Mouse (Mus musculus): ENCODE results near the gene Egfr. TPM values are rescaled to one million over a fixed set of nuclear protein-coding genes. Genes with fewer than 3 reads are reported as not detected.

The Egfr gene
- polyA plus RNA-seq, 1 experiment = 4.1 TPM

DNA sequence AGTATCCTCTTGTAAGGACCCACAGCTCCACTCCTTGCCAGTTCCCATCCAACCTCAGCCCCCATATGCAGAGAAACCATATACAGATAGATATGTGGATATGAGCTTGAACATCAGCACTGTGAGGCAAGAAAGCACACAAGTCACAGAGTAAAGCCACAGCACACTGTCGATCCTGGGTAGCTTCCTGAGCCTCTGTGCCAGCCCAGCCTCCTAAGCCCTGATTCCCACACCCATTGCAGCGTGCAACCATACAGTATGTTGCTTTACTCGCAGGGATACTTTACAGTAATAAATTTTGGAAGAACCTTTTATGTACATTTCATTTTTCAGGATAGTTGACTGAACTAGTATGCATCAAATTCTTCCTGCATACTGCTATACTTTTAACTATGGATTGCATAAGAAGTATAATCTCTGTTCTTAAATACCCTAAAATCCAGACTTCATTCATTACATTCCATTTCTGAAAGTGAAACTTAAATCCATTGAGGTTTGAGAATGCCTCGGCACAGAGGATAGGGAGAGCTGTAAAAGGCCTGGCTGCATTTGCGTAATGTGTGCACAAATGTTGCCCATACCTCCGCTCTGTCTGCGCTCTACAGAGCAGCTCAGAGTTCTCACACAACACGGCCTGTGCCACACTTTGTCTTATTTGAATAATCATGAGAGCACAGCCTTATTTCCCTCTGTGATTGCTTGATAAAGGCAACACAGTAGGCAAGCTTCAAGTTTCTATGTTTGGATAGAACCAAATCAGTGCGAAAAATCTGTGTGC lies 14.2 kb downstream of the Egfr start:
- Histone ChIP-seq H3K4me2 (ENCODE audit: low read depth) (peak overlapping the region; percentile 70), H3K4me3 (no peak overlapping the region), H3K36me3 (ENCODE audit: control insufficient read depth, insufficient read depth) (no peaks in the 10 kb centered on the region), H3ac (ENCODE audit: control insufficient read depth, insufficient read length) (no peak overlapping the region), H3K27me3 (ENCODE audit: control insufficient read depth, insufficient read depth, insufficient read length) (no peaks in the 10 kb centered on the region), H3K79me2 (ENCODE audit: control insufficient read depth, insufficient read depth) (no peaks in the 10 kb centered on the region)
- TF ChIP-seq MYOD1 (IDR thresholded peaks at IDR 0.05; ENCODE audit: control insufficient read depth in 1 of 3, insufficient read length in 2 of 3, low read depth in 2 of 3) (no peak), CEBPB (IDR thresholded peaks at IDR 0.05; ENCODE audit: insufficient read depth, poor library complexity, severe bottlenecking) (0 out of 2 replicates have a peak, but pooled peaks have one; percentile 17), TCF3 (IDR thresholded peaks at IDR 0.05; ENCODE audit: insufficient read length, low read depth) (no peak), MYOG (IDR thresholded peaks at IDR 0.05; ENCODE audit: control insufficient read depth in 1 of 3, insufficient read depth in 1 of 3, insufficient read length in 2 of 3, low read depth in 2 of 3) (no peak), MAX (IDR thresholded peaks at IDR 0.05; ENCODE audit: low read depth) (no peak), E2F4 (IDR thresholded peaks at IDR 0.05; ENCODE audit: insufficient read depth) (no peak)

DNA sequence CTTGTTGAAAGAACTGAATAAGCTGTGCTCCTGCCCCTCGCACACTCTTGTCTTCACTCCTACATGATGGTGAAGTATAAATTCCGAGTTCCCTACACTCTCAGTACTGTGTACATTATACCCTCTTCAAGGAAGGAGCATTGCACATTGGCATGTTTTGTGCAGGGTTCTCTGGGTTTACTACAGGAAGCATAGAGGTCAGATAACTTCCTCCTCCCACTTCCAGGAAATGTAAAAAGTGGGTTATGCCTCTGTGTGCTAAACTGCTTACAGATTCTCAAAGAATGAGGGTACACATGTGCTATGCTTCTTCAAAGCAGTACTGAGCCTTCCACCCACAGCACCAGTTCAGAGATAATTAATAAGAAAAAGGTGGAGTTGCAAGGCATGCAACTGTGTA lies 16.0 kb downstream of the Egfr start:
- Histone ChIP-seq H3ac (ENCODE audit: control insufficient read depth, insufficient read length) (no peak overlapping the region), H3K79me2 (ENCODE audit: control insufficient read depth, insufficient read depth) (no peaks in the 10 kb centered on the region), H3K4me3 (no peak overlapping the region), H3K27me3 (ENCODE audit: control insufficient read depth, insufficient read depth, insufficient read length) (no peaks in the 10 kb centered on the region), H3K4me2 (ENCODE audit: low read depth) (no peak overlapping the region), H3K36me3 (ENCODE audit: control insufficient read depth, insufficient read depth) (no peaks in the 10 kb centered on the region)
- no peak for TF ChIP-seq CEBPB (IDR thresholded peaks at IDR 0.05; ENCODE audit: insufficient read depth, poor library complexity, severe bottlenecking)
- no peak for TF ChIP-seq TCF3 (IDR thresholded peaks at IDR 0.05; ENCODE audit: insufficient read length, low read depth)
- TF ChIP-seq E2F4 (IDR thresholded peaks at IDR 0.05; ENCODE audit: insufficient read depth) = no peak
- TF ChIP-seq MYOG (IDR thresholded peaks at IDR 0.05; ENCODE audit: control insufficient read depth in 1 of 3, insufficient read depth in 1 of 3, insufficient read length in 2 of 3, low read depth in 2 of 3) = no peak
- TF ChIP-seq TCF12 (IDR thresholded peaks at IDR 0.05; ENCODE audit: insufficient read depth, poor library complexity, severe bottlenecking) = no peak
- no peak for TF ChIP-seq POLR2A (IDR thresholded peaks at IDR 0.05; ENCODE audit: insufficient read length, low read depth)
- no peak for TF ChIP-seq POLR2AphosphoS2 (IDR thresholded peaks at IDR 0.05; ENCODE audit: insufficient read length, low read depth)
- TF ChIP-seq USF1 (IDR thresholded peaks at IDR 0.05; ENCODE audit: low read depth) = no peak

DNA sequence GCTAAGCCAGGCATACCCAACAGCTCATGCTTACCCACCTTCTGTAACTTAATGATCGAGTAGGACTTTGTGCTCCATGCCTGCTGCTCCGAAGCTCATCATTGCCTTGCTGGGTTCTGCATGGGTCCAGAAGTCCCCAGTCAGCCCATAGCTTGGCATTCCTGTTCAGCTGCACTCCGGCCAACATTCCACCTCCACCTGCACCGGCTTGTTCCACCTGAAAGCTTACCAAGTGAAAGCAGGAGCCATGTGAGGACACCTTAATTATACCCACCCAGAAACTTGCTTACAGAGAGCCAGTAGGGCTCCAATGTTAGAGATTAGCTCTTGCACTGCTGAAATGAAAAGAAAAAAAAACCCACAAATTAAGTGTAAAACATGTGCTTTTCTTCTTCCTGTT lies 17.3 kb downstream of the Egfr start:
- H3K4me2 ChIP-seq (ENCODE audit: low read depth) = peak overlapping the region; percentile 60
- H3K36me3 ChIP-seq (ENCODE audit: control insufficient read depth, insufficient read depth) = no peaks in the 10 kb centered on the region
- H3K27me3 ChIP-seq (ENCODE audit: control insufficient read depth, insufficient read depth, insufficient read length) = no peaks in the 10 kb centered on the region
- no peak overlapping the region for H3ac ChIP-seq (ENCODE audit: control insufficient read depth, insufficient read length)
- H3K79me2 ChIP-seq (ENCODE audit: control insufficient read depth, insufficient read depth) = no peaks in the 10 kb centered on the region
- H3K4me3 ChIP-seq = no peak overlapping the region
- no peak for TF ChIP-seq POLR2A (IDR thresholded peaks at IDR 0.05; ENCODE audit: insufficient read length, low read depth)
- TF ChIP-seq MYOG (IDR thresholded peaks at IDR 0.05; ENCODE audit: control insufficient read depth in 1 of 3, insufficient read depth in 1 of 3, insufficient read length in 2 of 3, low read depth in 2 of 3) = no peak
- no peak for TF ChIP-seq USF1 (IDR thresholded peaks at IDR 0.05; ENCODE audit: low read depth)
- TF ChIP-seq TCF3 (IDR thresholded peaks at IDR 0.05; ENCODE audit: insufficient read length, low read depth) = no peak
- TF ChIP-seq POLR2AphosphoS2 (IDR thresholded peaks at IDR 0.05; ENCODE audit: insufficient read length, low read depth) = no peak
- no peak for TF ChIP-seq REST (IDR thresholded peaks at IDR 0.05; ENCODE audit: insufficient read depth, insufficient read length)
- TF ChIP-seq E2F4 (IDR thresholded peaks at IDR 0.05; ENCODE audit: insufficient read depth) = no peak
- TF ChIP-seq TCF12 (IDR thresholded peaks at IDR 0.05; ENCODE audit: insufficient read depth, poor library complexity, severe bottlenecking) = no peak
- TF ChIP-seq MYOD1 (IDR thresholded peaks at IDR 0.05; ENCODE audit: control insufficient read depth in 1 of 3, insufficient read length in 2 of 3, low read depth in 2 of 3) = no peak
- TF ChIP-seq MAX (IDR thresholded peaks at IDR 0.05; ENCODE audit: low read depth) = no peak
- TF ChIP-seq CEBPB (IDR thresholded peaks at IDR 0.05; ENCODE audit: insufficient read depth, poor library complexity, severe bottlenecking) = no peak
- no peak for TF ChIP-seq SRF (IDR thresholded peaks at IDR 0.05; ENCODE audit: control insufficient read depth, insufficient read length, low read depth)

GRCm38 (mm10) chr11:16769709-16770303 lies 17.8 kb downstream of the Egfr start:
- TF ChIP-seq SRF (IDR thresholded peaks at IDR 0.05; ENCODE audit: control insufficient read depth, insufficient read length, low read depth) (no peak), USF1 (IDR thresholded peaks at IDR 0.05; ENCODE audit: low read depth) (no peak), POLR2A (IDR thresholded peaks at IDR 0.05; ENCODE audit: insufficient read length, low read depth) (no peak), MYOG (IDR thresholded peaks at IDR 0.05; ENCODE audit: control insufficient read depth in 1 of 3, insufficient read depth in 1 of 3, insufficient read length in 2 of 3, low read depth in 2 of 3) (peak in 1 of 3 experiments; percentile 14), MYOD1 (IDR thresholded peaks at IDR 0.05; ENCODE audit: control insufficient read depth in 1 of 3, insufficient read length in 2 of 3, low read depth in 2 of 3) (peak in 1 of 3 experiments; percentile 27), CEBPB (IDR thresholded peaks at IDR 0.05; ENCODE audit: insufficient read depth, poor library complexity, severe bottlenecking) (no peak)
- Histone ChIP-seq H3K36me3 (ENCODE audit: control insufficient read depth, insufficient read depth) (no peaks in the 10 kb centered on the region), H3K27me3 (ENCODE audit: control insufficient read depth, insufficient read depth, insufficient read length) (no peaks in the 10 kb centered on the region), H3K79me2 (ENCODE audit: control insufficient read depth, insufficient read depth) (no peaks in the 10 kb centered on the region), H3ac (ENCODE audit: control insufficient read depth, insufficient read length) (no peak overlapping the region), H3K4me2 (ENCODE audit: low read depth) (peak overlapping the region; percentile 60), H3K4me3 (no peak overlapping the region)

DNA sequence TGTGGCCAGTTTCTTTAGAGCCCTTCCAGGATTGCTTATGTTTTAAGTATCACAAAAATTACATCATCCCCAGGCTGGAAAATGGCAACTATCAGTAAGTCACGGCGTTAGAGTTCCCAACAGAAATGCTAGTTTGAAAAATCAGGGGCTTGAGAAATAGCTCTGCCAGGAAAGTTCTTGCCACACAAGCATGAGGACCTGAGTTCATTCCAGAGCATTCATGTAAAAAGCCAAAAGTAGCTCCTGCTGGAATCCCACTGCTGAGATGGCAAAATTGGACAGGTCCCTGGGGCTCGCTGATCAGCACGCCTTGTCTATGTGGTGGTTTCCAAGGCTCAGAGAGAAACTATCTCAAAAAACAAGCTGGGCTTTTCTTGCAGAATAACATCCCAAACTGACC lies 19.0 kb downstream of the Egfr start:
- no peak overlapping the region for H3K4me2 ChIP-seq (ENCODE audit: low read depth)
- no peak overlapping the region for H3K4me3 ChIP-seq
- no peaks in the 10 kb centered on the region for H3K36me3 ChIP-seq (ENCODE audit: control insufficient read depth, insufficient read depth)
- H3ac ChIP-seq (ENCODE audit: control insufficient read depth, insufficient read length) = no peak overlapping the region
- TF ChIP-seq CEBPB (IDR thresholded peaks at IDR 0.05; ENCODE audit: insufficient read depth, poor library complexity, severe bottlenecking) = no peak
- no peak for TF ChIP-seq TCF12 (IDR thresholded peaks at IDR 0.05; ENCODE audit: insufficient read depth, poor library complexity, severe bottlenecking)
- TF ChIP-seq POLR2AphosphoS2 (IDR thresholded peaks at IDR 0.05; ENCODE audit: insufficient read length, low read depth) = no peak
- no peak for TF ChIP-seq MYOG (IDR thresholded peaks at IDR 0.05; ENCODE audit: control insufficient read depth in 1 of 3, insufficient read depth in 1 of 3, insufficient read length in 2 of 3, low read depth in 2 of 3)
- no peak for TF ChIP-seq MYOD1 (IDR thresholded peaks at IDR 0.05; ENCODE audit: control insufficient read depth in 1 of 3, insufficient read length in 2 of 3, low read depth in 2 of 3)
- no peak for TF ChIP-seq MAX (IDR thresholded peaks at IDR 0.05; ENCODE audit: low read depth)
- TF ChIP-seq POLR2A (IDR thresholded peaks at IDR 0.05; ENCODE audit: insufficient read length, low read depth) = no peak
- no peak for TF ChIP-seq REST (IDR thresholded peaks at IDR 0.05; ENCODE audit: insufficient read depth, insufficient read length)
- no peak for TF ChIP-seq SRF (IDR thresholded peaks at IDR 0.05; ENCODE audit: control insufficient read depth, insufficient read length, low read depth)
- TF ChIP-seq USF1 (IDR thresholded peaks at IDR 0.05; ENCODE audit: low read depth) = no peak
- TF ChIP-seq TCF3 (IDR thresholded peaks at IDR 0.05; ENCODE audit: insufficient read length, low read depth) = no peak
- no peak for TF ChIP-seq E2F4 (IDR thresholded peaks at IDR 0.05; ENCODE audit: insufficient read depth)
- H3K27me3 ChIP-seq (ENCODE audit: control insufficient read depth, insufficient read depth, insufficient read length) = no peaks in the 10 kb centered on the region
- H3K79me2 ChIP-seq (ENCODE audit: control insufficient read depth, insufficient read depth) = no peaks in the 10 kb centered on the region

All from myocyte (in vitro differentiated cells).